Mouse (Mus musculus) thymus, adult 18-20 months (tissue): ENCODE results near the gene Pgpep1l.
"Not testable (repeated sequence)": the region's sequence is repeated elsewhere in the genome, so short reads cannot be mapped to it uniquely, and the experiment has no call there.

Experiments
- DNase-seq, 2 experiments: peaks; one replicate each; pipeline ENCODE4 v3.0.0; 2022; ENCODE audit warnings: mixed read lengths in 2 of 2

Gene Pgpep1l

GRCm38 (mm10) chr7:68264028-68264453, at the start of gene Pgpep1l:
TSS of gene Pgpep1l (minus strand) at chr7:68264233.
- no peak for DNase-seq

- DNase-seq = no peak
Measured at GRCm38 (mm10) chr7:68313038-68313782, 49.2 kb upstream of the Pgpep1l start.

- DNase-seq = no peak
Measured at GRCm38 (mm10) chr7:68312395-68312794, 48.4 kb upstream of the Pgpep1l start.

GRCm38 (mm10) chr7:68311469-68311868, 47.4 kb upstream of the Pgpep1l start:
- no peak for DNase-seq

- DNase-seq = no peak
Measured at GRCm38 (mm10) chr7:68306756-68307155, 42.7 kb upstream of the Pgpep1l start.

GRCm38 (mm10) chr7:68305781-68306575, 41.9 kb upstream of the Pgpep1l start:
- DNase-seq = no peak

GRCm38 (mm10) chr7:68303685-68304084, 39.7 kb upstream of the Pgpep1l start:
- DNase-seq = no peak

- peak; percentile 60 to 67 for DNase-seq
Measured at GRCm38 (mm10) chr7:68302586-68303433, 38.8 kb upstream of the Pgpep1l start.

- no peak for DNase-seq
Measured at GRCm38 (mm10) chr7:68301160-68301559, 37.1 kb upstream of the Pgpep1l start.

- DNase-seq = no peak
Measured at GRCm38 (mm10) chr7:68298381-68299076, 34.5 kb upstream of the Pgpep1l start.

GRCm38 (mm10) chr7:68296487-68296886, 32.5 kb upstream of the Pgpep1l start:
- no peak for DNase-seq

- DNase-seq = no peak
Measured at GRCm38 (mm10) chr7:68293997-68294789, 30.2 kb upstream of the Pgpep1l start.

- DNase-seq = no peak
Measured at GRCm38 (mm10) chr7:68291603-68292002, 27.6 kb upstream of the Pgpep1l start.

- DNase-seq = no peak
Measured at GRCm38 (mm10) chr7:68289081-68289480, 25.0 kb upstream of the Pgpep1l start.

GRCm38 (mm10) chr7:68288000-68288399, 24.0 kb upstream of the Pgpep1l start:
- not testable (repeated sequence) for DNase-seq

GRCm38 (mm10) chr7:68287582-68287981, 23.5 kb upstream of the Pgpep1l start:
- DNase-seq = no peak

- peak in 1 of 2 experiments; percentile 68 for DNase-seq
Measured at GRCm38 (mm10) chr7:68286526-68287481, 22.8 kb upstream of the Pgpep1l start.

- peak in 1 of 2 experiments; percentile 72 for DNase-seq
Measured at GRCm38 (mm10) chr7:68285851-68286298, 21.8 kb upstream of the Pgpep1l start.

- no peak for DNase-seq
Measured at GRCm38 (mm10) chr7:68283776-68284175, 19.7 kb upstream of the Pgpep1l start.

GRCm38 (mm10) chr7:68283133-68283520, 19.1 kb upstream of the Pgpep1l start:
- DNase-seq = not testable (repeated sequence)
